Mouse (Mus musculus) adrenal gland (tissue): Measurements from ENCODE around the gene Arfgap3.
"Not testable (repeated sequence)": the region's sequence is repeated elsewhere in the genome, so short reads cannot be mapped to it uniquely, and the experiment has no call there.

Experiments
- intact Hi-C: fragments of 180-260 bp; cut with DNase I; formaldehyde crosslinking; loops from one replicate; pipeline ENCODE4 v1.15.1; 2025
- long read RNA-seq, 2 experiments: library from polyadenylated mRNA; unstranded; transcript quantifications; one replicate each; pipeline ENCODE4 v2.0.0; 2020; ENCODE audit warnings: borderline replicate concordance in 1 of 2; ENCODE audit not compliant: insufficient replicate concordance in 1 of 2

Gene Arfgap3
- long read RNA-seq, experiment 1, transcript Arfgap3-201 (16 exons, 2,619 nt): major isoform, 6 of 22 reads
- long read RNA-seq, experiment 1, partial matches to known transcripts: 0 of 22 reads
- long read RNA-seq, experiment 1, other reads (novel, unspliced or antisense): 15 of 22 reads
- long read RNA-seq, experiment 2, transcript Arfgap3-201 (16 exons, 2,619 nt): major isoform, 8 of 38 reads
- long read RNA-seq, experiment 2, partial matches to known transcripts: 8 of 38 reads
- long read RNA-seq, experiment 2, other reads (novel, unspliced or antisense): 21 of 38 reads

DNA sequence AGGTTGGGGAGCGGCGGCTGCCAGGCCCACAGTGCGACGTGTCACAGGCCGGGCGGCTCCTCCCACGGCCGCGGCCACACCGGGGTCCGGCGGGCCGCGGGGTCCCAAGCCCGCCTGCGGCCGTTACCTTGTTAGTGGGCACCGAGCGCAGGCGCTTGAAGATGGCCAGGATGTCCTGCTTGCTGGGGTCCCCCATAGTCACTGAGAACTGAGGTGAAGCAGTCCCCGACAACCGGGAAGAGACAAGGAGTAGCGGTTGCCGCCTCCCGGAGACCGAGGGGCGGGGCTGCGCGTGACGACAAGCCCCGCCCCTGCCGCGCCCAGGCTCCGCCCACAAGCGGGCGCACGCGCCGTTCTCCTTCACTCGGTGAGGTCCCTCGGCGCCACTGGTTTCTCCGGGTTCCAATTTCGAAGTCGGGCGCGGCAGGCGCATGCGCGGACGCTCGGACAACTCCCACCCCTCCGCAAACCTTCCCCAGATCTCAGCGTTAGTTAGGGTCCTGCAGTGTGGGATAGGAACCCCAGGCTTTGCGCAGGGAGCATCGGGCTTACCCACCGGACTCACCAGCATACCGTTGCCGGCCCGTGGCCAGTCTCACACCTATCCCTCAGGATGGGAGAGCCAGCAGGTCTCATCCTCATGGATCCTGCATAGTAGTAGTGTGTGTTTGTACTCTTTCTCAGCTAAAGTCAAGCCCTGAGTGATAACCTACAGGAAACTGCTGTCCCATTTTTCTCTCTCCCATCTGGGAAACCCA is at the start of gene Arfgap3:
Gene Arfgap3, minus strand, starts transcription at position 294 of the 758 bp plus-strand sequence.
- intact Hi-C loops: no loop called here

DNA sequence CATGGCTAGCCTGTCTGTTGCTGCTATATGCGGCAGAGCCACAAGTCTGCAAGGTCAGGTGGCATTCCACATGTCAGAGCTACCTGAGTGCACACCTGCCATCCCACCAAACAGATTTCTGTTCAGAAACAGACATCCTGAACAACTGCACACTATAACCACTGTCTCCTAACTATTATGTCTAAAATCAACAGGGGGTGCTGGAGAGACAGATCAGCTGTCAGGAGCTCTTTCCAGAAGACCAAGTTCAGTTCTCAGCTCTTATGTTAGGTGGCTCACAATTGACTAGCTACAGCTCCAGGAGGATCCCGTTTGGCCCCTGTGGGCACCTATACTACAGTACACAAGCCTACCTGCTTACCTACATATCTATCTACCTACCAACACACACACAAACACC is 42.7 kb upstream of the Arfgap3 start:
- intact Hi-C loops: no loop called here

DNA sequence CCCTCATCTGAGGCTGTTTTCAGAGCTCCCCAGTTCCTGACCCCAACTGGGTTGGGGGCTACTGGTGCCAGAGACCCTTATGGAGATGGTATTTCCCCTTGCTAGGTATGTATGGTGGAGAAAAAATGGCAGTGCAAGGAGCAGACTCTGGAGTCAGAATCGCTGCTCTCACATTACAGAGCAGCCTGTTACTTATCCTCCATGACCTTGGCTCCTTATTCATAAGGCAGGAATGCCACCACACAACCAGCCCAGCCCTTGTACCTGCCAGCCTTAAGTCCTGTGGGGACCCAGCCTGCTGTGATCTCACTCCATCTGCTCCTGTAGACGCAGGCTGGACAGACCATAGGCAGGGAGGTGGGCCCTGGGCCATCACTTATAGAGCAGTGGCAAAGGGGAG is 37.9 kb upstream of the Arfgap3 start:
- intact Hi-C loops: loop anchor here (5.0 kb wide), 1 partner anchor 94 kb away; no protein-coding TSS in a partner anchor

DNA sequence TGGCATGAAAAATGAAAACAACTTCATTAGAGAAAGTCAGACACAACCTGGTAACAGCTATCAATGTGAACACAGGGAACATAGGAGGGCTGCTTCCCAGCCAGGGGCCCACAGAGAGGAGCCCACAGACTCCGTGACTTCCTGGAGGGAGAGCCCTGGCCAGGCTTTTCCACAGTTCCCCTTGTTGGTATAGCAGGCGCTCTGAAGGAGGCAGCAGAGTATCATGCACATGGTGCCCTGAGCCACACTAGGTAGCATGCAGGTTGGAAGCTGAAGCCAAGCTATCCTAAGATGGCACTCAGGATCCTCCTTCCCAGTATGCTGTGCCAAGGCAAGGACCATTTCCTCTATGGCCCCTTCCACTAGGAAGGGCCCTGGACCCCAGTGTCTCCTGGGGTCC is 33.6 kb upstream of the Arfgap3 start:
- intact Hi-C loops: no loop called here

DNA sequence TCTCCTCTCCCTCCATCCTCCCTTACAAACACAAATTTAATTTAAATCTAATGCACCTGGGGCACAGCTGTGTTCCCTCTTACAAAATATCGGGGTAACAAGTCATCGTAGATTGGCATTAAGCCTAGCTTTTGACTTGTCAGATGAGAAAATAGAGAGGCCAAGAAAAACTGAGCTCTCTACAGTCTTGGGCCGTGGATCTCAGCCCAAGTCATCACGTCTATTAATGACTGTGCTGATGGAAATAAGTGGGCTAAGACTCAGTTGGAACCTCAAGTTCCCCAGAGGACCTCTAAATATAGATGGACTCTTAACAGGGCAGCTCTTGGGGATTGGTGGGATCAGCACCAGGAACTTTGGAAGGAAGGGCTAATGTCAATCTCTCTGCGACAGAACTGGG is 33.1 kb upstream of the Arfgap3 start:
- intact Hi-C loops: no loop called here

DNA sequence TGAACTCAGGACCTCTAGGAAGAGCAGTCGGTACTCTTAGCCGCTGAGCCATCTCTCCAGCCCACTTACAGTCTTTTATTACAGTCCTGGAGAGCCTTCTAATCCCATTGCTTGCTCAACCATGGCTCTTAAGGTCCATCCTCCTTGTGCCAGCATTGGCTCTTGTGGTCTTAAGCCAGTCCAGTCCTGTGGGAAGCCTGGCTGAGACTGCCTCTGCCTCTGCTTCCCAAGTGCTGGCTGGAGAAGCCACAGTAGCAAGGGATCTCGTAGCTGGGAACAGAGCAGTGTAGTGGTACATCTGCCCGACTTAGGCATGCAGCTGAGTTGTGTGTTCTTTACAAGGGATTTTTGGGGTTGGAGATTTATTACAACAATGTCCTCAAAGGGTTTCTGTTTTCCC is 32.4 kb upstream of the Arfgap3 start:
- intact Hi-C loops: no loop called here

DNA sequence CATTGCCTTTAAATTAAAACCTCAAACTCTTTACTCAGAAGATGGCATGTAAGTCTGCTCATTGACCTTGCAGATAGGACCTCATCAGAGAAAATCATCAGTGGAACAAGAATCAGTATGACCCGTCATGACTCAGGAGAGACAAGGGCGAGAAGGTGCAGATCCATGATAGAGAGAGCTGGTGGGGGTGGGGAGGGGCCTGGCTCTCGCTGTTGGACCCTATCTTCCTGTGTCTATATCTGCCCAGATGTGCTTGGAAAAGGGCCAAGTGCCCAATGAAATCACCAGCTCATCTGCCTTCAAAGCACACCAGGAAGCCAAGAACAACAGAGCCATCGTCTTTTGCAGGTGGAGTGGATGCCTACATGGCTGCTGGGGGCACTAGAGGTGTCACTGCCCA is 27.1 kb upstream of the Arfgap3 start:
- intact Hi-C loops: no loop called here

DNA sequence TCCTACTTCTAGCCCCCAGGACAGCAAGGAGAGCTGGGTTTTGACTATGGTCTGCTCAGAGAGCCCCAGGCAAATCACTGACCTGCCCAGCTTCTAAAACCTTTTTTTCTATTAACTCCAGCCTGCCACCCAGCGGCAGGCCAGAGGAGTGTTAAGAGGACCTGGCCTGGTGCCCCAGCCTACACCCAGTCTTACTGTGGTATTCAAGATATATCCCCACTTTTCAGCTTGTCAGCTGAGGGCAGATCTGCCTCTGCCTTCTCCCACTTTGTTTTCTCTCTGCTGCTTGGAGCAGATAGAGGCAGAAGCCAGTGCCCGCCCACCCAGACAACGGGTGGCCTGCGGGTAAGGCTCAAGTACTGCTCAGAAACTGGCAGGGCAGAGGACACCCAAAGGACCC is 25.1 kb upstream of the Arfgap3 start:
- intact Hi-C loops: no loop called here

DNA sequence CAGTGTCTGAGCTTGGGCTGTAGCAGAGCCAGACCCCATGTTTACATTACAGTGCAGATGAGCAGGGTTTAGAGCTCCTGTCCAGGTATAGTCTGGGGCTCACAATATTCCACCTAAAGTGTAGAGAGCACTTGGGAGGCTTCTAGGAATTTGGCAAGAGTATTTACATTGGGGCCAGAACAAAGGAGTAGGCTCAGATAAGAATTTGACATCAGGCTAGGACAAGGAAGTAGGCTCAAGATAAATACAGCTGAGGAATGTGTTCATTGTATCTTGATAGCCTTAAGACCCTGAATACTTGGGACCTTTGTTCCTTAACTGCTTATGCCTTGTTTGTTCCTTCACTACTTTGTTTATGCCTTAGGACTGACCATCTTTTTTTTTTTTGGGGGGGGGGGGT is 24.0 kb upstream of the Arfgap3 start:
- intact Hi-C loops: no loop called here

DNA sequence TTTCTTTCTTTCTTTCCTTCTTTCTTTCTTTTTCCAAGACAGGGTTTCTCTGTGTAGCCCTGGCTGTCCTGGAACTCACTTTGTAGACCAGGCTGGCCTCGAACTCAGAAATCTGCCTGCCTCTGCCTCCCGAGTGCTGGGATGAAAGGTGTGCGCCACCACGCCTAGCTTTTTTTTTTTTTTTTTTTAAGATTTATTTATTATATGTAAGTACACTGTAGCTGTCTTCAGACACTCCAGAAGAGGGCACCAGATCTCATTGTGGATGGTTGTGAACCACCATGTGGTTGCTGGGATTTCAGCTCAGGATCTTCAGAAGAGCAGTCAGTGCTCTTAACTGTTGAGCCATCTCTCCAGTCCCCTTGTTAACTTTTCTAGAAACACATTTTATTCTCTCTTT is 18.7 kb upstream of the Arfgap3 start:
- intact Hi-C loops: not testable (repeated sequence)

DNA sequence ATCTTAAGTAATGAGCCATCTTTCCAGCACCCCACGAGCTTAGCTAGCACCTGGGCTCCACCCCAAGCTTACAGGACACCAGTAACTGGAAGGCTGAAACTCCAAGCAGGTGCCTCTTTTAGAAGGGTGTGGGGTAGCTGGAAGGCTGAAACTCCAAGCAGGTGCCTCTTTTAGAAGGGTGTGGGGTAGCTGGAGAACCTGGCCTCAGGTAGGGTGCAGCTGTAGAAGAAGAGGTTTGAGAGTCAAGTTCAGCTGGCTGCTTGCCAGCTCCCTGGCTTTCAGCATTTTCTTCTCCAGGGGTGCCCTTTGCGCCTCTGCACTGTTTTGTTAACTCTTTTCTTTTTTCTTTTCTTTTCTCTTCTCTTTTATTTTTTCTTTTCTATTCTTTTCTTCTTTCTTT is 18.2 kb upstream of the Arfgap3 start:
- intact Hi-C loops: no loop called here

DNA sequence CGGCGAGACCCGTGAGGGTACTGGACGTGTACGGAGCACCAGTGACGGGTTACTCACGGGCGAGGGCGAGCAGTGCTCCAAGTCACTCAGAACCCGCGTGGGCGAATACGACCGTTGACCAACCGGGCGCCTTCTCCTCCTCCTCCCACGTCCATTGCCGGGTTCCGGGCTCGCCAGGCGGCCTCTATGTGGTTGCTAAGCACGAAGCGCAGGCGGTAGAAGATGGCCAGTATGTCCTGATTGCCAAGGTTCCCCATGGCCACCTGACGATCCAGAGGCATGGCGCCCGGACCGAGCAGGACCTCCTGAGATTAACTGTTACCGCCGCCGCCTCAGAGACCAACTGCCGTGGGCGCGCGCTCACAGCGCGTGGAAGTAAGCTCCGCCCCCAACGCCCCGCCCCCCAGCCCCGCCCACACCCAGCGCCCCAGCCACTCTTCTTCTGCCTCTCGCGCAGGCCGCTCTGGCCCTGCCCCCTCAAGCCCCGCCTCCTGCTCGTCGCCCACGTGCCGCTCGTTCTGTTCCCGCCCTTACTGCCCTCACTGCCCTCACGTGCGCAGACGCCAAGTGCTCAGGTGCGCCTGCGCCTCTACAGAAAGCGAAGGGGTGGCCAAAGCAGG is 17.0 kb upstream of the Arfgap3 start:
- intact Hi-C loops: no loop called here

DNA sequence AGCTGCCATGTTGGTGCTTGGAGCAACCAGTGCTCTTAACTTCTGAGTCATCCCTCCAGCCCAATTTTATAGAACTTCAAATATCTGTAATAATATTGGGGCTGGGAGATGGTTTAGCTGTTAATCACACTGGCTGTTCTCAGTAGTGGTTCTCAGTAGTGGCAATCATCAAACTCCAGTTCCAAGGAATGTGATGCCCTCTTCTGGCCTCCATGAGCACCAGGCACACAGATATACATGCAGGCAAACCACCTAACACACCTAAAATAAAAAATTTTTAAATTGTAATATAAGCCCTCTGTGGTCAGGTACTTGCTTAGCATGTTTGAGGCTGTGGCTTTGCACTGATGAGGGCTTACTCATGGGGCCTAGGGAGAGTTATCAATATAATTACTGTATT is 15.7 kb upstream of the Arfgap3 start:
- intact Hi-C loops: no loop called here

DNA sequence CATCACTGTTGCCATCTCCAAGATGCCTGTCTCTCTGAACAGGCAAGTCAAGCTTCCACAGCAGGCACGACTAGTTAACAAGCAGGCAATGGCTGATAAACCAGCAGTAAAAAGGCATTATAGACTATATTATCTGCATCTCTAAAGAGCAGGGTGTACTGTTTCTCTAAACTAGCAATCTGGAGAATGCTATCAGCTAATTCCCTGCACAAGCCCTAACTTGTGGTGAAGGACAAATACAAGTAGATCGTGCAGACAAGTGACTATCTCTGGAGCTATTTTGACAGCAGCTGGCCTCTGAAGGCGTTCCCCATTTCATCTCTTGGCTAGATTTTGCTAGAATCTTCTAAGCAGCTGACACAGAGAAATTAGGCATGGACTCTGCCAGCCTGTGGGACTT is 14.1 kb upstream of the Arfgap3 start:
- intact Hi-C loops: no loop called here

DNA sequence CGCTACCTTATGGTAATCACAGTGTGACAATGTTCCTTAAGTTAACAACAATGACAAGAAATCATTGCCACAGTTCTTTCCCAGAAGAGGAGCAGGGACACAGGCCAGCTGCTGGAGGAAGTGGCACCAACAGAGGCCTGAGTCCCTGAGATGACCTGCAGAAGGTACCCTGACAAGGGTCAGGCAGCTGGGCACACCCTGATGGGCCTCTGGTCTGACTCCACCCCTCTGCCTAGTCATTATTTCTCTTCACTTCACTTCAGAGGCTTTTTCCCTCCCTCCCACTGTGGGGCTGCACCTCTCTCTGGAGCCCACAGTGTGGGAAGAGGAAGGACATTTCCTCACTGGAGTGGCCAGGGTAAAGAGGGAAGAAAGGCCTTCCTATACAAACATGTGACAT is 12.8 kb upstream of the Arfgap3 start:
- intact Hi-C loops: not testable (repeated sequence)

DNA sequence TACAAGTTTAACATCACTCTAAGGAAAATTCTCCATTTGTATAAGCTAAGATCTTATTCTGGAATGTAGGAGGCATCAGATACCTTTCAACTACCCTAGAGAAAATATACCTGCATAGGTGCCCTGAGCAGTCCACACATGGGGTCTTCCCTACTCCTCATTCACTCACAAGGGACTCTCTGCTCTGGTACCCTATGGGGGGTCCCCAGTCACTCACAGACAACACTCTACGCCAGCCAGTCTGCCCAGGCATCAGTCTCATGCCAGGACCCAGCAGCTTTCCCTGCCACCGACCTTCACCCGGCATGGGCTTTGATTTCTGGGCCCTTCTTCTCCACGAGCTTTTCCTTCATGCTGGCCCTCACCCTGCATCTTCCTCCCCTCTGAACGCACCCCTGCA is 10.9 kb upstream of the Arfgap3 start:
- intact Hi-C loops: not testable (repeated sequence)

DNA sequence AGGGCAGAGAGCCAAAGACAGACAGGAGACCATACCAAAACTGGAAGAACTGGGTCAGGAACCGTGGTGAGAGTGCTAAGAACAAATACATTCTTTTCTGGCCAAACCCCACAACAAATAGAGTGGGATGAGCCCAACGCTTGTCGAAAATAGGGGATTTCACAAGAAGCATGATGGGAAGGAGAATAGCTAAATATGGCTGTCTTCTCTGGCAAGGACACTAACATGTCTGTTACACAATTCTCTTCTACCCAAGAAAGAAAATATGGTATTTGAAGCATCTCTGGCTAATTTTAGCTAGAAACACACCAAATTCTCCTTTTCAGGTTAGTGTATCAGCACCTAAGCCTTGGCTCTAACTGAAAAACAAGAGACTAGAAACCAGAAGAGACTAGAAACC is 10.1 kb upstream of the Arfgap3 start:
- intact Hi-C loops: no loop called here

DNA sequence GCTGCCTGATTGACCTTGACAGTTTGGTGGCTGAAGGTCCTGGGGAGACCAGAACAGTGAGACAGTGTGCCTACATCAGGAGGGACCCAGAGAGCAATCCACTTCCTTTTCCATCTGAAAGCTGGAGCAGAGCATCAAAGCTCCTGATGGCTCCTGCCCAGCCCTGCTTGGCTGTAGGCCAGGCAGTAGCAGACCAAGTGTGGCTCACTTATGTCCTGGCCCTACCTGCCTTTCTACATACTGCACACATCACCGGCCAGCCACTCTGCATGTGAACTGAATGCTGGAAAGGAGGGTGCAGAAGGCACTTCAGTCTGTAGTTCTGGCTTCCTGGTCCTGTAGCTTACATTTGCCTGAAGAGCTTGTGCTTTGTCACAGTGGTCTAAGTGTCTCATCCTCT is 8.4 kb upstream of the Arfgap3 start:
- intact Hi-C loops: no loop called here

DNA sequence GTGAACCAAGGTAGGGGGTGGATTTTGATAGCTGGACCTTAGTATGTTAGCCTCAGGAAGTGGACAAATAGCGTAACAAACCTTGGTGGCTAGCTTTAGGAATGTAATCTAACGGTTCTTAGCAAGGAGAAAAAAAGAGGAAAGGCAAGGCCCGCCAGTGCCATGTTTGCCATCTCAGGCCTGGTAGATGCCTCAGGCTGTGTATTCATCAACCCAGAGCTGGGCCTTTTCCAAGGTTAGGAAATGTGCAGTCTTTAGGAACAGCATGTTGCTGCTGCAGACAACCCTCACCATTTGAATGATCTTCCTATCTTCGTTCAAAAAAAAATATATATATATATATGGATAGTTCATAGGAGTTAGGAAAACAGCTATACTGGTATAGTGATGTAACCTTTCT is 1.5 kb upstream of the Arfgap3 start:
- intact Hi-C loops: no loop called here

DNA sequence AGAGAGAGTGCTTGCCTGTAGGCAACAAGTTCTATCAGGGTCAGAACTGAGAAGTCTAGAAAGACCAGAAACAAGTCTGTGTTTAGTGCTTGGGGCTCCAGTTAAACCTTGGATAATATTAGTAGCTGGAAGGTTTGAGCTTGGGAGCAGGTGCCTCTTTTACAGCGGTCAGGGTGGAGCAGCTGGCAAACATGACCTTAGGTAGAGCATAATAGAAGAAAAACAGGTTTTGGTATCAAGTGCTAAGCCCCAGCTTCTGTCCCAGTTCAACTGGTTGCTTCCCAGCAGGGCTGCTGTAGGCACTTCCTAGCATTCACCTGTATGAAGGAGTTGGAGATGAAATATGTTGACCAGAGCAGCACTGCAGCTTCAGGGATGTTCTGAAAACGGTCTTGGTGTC is 812 bp upstream of the Arfgap3 start:
- intact Hi-C loops: no loop called here

DNA sequence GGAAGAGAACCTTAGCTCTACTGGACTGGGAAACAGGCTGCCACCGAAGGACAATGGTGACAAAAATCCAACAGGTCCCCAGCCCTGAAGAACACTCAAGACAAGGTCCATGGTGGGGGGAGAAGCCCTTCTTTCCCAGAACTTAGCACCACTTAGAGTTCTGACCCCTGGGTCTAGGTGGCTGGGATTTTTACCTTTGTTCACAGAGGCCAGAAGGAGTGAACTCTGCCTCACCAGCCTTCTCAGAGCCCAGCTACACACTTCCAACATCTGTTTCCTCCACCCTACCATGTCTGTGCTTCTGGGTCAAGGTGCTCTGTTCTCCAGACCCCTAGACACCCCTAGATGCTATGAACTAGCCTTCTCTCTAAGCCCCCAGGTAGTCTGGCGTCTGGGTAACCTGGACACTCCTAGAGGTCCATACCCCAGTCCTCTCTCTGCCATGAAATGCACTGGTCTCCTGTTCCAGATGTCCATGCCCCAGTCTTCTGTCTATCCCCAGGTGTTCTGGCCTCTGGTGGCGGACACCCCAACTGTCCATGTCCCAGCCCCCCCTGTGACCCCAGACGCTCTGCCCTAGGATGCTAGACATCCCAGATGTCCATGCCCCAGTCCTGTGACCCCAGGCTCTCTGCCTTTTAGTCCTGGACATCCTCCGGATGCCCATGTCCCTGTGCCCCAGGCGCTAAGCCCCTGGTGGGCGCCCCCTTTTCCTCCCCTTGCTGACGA is 658 bp downstream of the Arfgap3 start:
- intact Hi-C loops: no loop called here

DNA sequence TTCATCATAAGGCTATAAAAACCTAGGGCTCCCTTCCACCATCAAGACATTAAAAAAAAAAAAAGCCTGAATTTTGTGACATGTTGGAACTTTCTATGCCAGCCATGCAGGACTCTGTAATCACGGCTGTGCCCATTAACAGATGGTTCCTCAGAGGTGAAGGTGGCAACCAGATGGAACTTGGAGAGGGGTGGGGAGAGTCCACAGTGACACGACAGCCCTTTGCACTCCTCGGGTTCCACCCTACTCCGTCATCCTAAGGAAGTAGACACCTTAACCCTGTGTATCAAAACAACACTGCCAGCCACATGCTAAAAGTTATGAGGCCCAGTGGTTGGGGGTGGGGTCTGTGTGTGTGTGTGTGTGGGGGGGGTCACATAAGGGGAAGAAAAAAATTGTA is 1.3 kb downstream of the Arfgap3 start:
- intact Hi-C loops: no loop called here
